Mouse (Mus musculus) limb, embryonic 13.5 days (tissue): Measurements from ENCODE around the gene Ppm1l. TPM values are rescaled to one million over a fixed set of nuclear protein-coding genes. Genes with fewer than 3 reads are reported as not detected.

ENCODE experiments used
- ATAC-seq: fragments of 200-750 bp; cut with Nextera tagmentation; 2 replicates; pipeline ENCODE4 v1.8.0; 2017; ENCODE audit warnings: low read depth, moderate number of reproducible peaks, moderate TSS enrichment; ENCODE audit not compliant: low FRiP score
- H3K27ac ChIP-seq: fragments of 300-500 bp; sonication (generic); 2 replicates; pipeline ENCODE4 v1.5.1; 2015; ENCODE audit warnings: inconsistent platforms, mild to moderate bottlenecking, moderate library complexity
- H3K27me3 ChIP-seq: fragments of 300-500 bp; sonication (generic); 2 replicates; pipeline ENCODE4 v1.6.1; 2015; ENCODE audit warnings: mild to moderate bottlenecking, inconsistent platforms
- H3K36me3 ChIP-seq: fragments of 300-500 bp; sonication (generic); 2 replicates; pipeline ENCODE4 v1.6.1; 2015; ENCODE audit warnings: inconsistent platforms, mild to moderate bottlenecking, moderate library complexity
- H3K4me1 ChIP-seq: fragments of 300-500 bp; sonication (generic); 2 replicates; pipeline ENCODE4 v1.6.1; 2015; ENCODE audit warnings: inconsistent platforms
- H3K4me2 ChIP-seq: fragments of 300-500 bp; sonication (generic); replicated peaks from 2 replicates; pipeline ENCODE4 v1.6.1; 2015; ENCODE audit warnings: inconsistent platforms, mild to moderate bottlenecking, moderate library complexity
- H3K4me3 ChIP-seq: fragments of 300-500 bp; sonication (generic); 2 replicates; pipeline ENCODE4 v1.5.1; 2015; ENCODE audit warnings: moderate library complexity, mild to moderate bottlenecking, inconsistent platforms
- H3K9ac ChIP-seq: fragments of 300-500 bp; sonication (generic); 2 replicates; pipeline ENCODE4 v1.6.1; 2015; ENCODE audit warnings: mild to moderate bottlenecking, inconsistent platforms
- H3K9me3 ChIP-seq: fragments of 300-500 bp; sonication (generic); 2 replicates; pipeline ENCODE4 v1.6.1; 2016; ENCODE audit warnings: inconsistent platforms
- WGBS: fragments of 180-500 bp; shearing (Covaris S2); methylation state at CpG from one replicate; pipeline ENCODE4 v1.1.7; 2015; 5-methylcytosine and 5-hydroxymethylcytosine counted together
- polyA plus RNA-seq: library from polyadenylated mRNA; unstranded; fragments of >200 nt; fragmentation: Nextera tagmentation; extraction: Ambion mirVana; gene quantifications from 2 replicates; pipeline ENCODE4 v1.2.1, GENCODE M21; 2015

Ppm1l gene
- polyA plus RNA-seq: 14.0 and 15.9 TPM in 2 replicates

- peak; percentile 97 for ATAC-seq
- Histone ChIP-seq H3K27ac (peak within 1 kb of the TSS; percentile 73; the same call in 1 of the 2 replicates), H3K4me1 (peaks cover 23% of the 10 kb centered on the region), H3K27me3 (no peaks in the 10 kb centered on the region; the same call in 1 of the 2 replicates), H3K4me3 (peak within 1 kb of the TSS; percentile 75), H3K36me3 (no peaks in the 10 kb centered on the region), H3K4me2 (peak within 1 kb of the TSS; percentile 94), H3K9ac (peak within 1 kb of the TSS; percentile 86), H3K9me3 (no peaks in the 10 kb centered on the region)
- under 1% methylated on average over 61 of the region's 80 CpGs for WGBS
These were observed at the start of gene Ppm1l for GRCm38 (mm10) chr3:69316391-69317195. Ppm1l (plus strand) TSS chr3:69316861.

GRCm38 (mm10) chr3:69271812-69272211, 44.8 kb upstream of the Ppm1l start:
- H3K4me1 ChIP-seq: no peaks in the 10 kb centered on the region
- 64% methylated on average over 7 of the region's 7 CpGs for WGBS
- ATAC-seq: no peak
- no peak overlapping the region for H3K4me3 ChIP-seq
- H3K27me3 ChIP-seq: no peaks in the 10 kb centered on the region
- no peak overlapping the region for H3K9ac ChIP-seq
- H3K27ac ChIP-seq: no peak overlapping the region
- no peaks in the 10 kb centered on the region for H3K9me3 ChIP-seq
- H3K36me3 ChIP-seq: no peaks in the 10 kb centered on the region
- no peak overlapping the region for H3K4me2 ChIP-seq

- Histone ChIP-seq H3K27ac (no peak overlapping the region), H3K9me3 (no peaks in the 10 kb centered on the region), H3K4me1 (no peaks in the 10 kb centered on the region), H3K9ac (no peak overlapping the region), H3K27me3 (no peaks in the 10 kb centered on the region), H3K36me3 (no peaks in the 10 kb centered on the region), H3K4me2 (no peak overlapping the region), H3K4me3 (no peak overlapping the region)
- ATAC-seq: no peak
- 86% methylated on average over 16 of the region's 16 CpGs for WGBS
These were observed 42.5 kb upstream of the Ppm1l start for GRCm38 (mm10) chr3:69274018-69274663.

- Histone ChIP-seq H3K27me3 (no peaks in the 10 kb centered on the region), H3K36me3 (no peaks in the 10 kb centered on the region), H3K4me3 (no peak overlapping the region), H3K27ac (no peak overlapping the region), H3K4me2 (no peak overlapping the region), H3K9ac (no peak overlapping the region), H3K4me1 (no peaks in the 10 kb centered on the region), H3K9me3 (no peaks in the 10 kb centered on the region)
- ATAC-seq: no peak
- 85% methylated on average over 15 of the region's 15 CpGs for WGBS
These were observed 41.9 kb upstream of the Ppm1l start for GRCm38 (mm10) chr3:69274664-69275312.

GRCm38 (mm10) chr3:69278648-69279047, 38.0 kb upstream of the Ppm1l start:
- Histone ChIP-seq H3K4me3 (no peak overlapping the region), H3K27ac (no peak overlapping the region), H3K9ac (no peak overlapping the region), H3K9me3 (no peaks in the 10 kb centered on the region), H3K36me3 (no peaks in the 10 kb centered on the region), H3K27me3 (no peaks in the 10 kb centered on the region), H3K4me2 (no peak overlapping the region), H3K4me1 (peaks cover 3% of the 10 kb centered on the region; the same call in 1 of the 2 replicates)
- WGBS: 85% methylated on average over 6 of the region's 6 CpGs
- no peak for ATAC-seq

- no peak overlapping the region for H3K27ac ChIP-seq
- peaks cover 6% of the 10 kb centered on the region; the same call in 1 of the 2 replicates for H3K4me1 ChIP-seq
- no peaks in the 10 kb centered on the region for H3K27me3 ChIP-seq
- no peak overlapping the region for H3K4me3 ChIP-seq
- no peak overlapping the region for H3K9ac ChIP-seq
- H3K36me3 ChIP-seq: no peaks in the 10 kb centered on the region
- no peak overlapping the region for H3K4me2 ChIP-seq
- no peak for ATAC-seq
- 67% methylated on average over 9 of the region's 9 CpGs for WGBS
- H3K9me3 ChIP-seq: no peaks in the 10 kb centered on the region
These were observed 34.3 kb upstream of the Ppm1l start for GRCm38 (mm10) chr3:69282406-69282805.

GRCm38 (mm10) chr3:69283085-69283847, 33.4 kb upstream of the Ppm1l start:
- Histone ChIP-seq H3K9ac (no peak overlapping the region), H3K9me3 (no peaks in the 10 kb centered on the region), H3K36me3 (no peaks in the 10 kb centered on the region), H3K27me3 (no peaks in the 10 kb centered on the region), H3K4me3 (no peak overlapping the region), H3K27ac (no peak overlapping the region), H3K4me1 (peaks cover 6% of the 10 kb centered on the region; the same call in 1 of the 2 replicates), H3K4me2 (no peak overlapping the region)
- WGBS: 45% methylated on average over 7 of the region's 7 CpGs
- ATAC-seq: no peak

- Histone ChIP-seq H3K27me3 (no peaks in the 10 kb centered on the region), H3K9ac (no peak overlapping the region), H3K36me3 (no peaks in the 10 kb centered on the region), H3K27ac (no peak overlapping the region; the same call in 1 of the 2 replicates), H3K4me1 (peaks cover 9% of the 10 kb centered on the region), H3K4me2 (peak overlapping the region; percentile 38), H3K4me3 (no peak overlapping the region), H3K9me3 (no peaks in the 10 kb centered on the region)
- peak; percentile 3; the same call in 1 of the 2 replicates for ATAC-seq
- WGBS: 43% methylated on average over 14 of the region's 14 CpGs
These were observed 26.8 kb upstream of the Ppm1l start for GRCm38 (mm10) chr3:69289833-69290232.

- Histone ChIP-seq H3K36me3 (no peaks in the 10 kb centered on the region), H3K27me3 (no peaks in the 10 kb centered on the region), H3K27ac (no peak overlapping the region; the same call in 1 of the 2 replicates), H3K9me3 (no peaks in the 10 kb centered on the region), H3K4me2 (peak overlapping the region; percentile 38; the same call in 1 of the 2 replicates), H3K9ac (no peak overlapping the region), H3K4me1 (peaks cover 9% of the 10 kb centered on the region), H3K4me3 (no peak overlapping the region)
- 60% methylated on average over 7 of the region's 7 CpGs for WGBS
- ATAC-seq: peak; percentile 40
These were observed 26.4 kb upstream of the Ppm1l start for GRCm38 (mm10) chr3:69290294-69290693.

GRCm38 (mm10) chr3:69290844-69291243, 25.8 kb upstream of the Ppm1l start:
- H3K27me3 ChIP-seq: no peaks in the 10 kb centered on the region
- no peak overlapping the region for H3K9ac ChIP-seq
- H3K9me3 ChIP-seq: no peaks in the 10 kb centered on the region
- WGBS: 73% methylated on average over 3 of the region's 3 CpGs
- ATAC-seq: no peak
- no peaks in the 10 kb centered on the region for H3K36me3 ChIP-seq
- H3K4me1 ChIP-seq: peaks cover 9% of the 10 kb centered on the region
- no peak overlapping the region for H3K4me2 ChIP-seq
- H3K4me3 ChIP-seq: no peak overlapping the region
- no peak overlapping the region for H3K27ac ChIP-seq

- no peak overlapping the region for H3K4me3 ChIP-seq
- no peak overlapping the region for H3K4me2 ChIP-seq
- H3K27me3 ChIP-seq: no peaks in the 10 kb centered on the region
- peaks cover 9% of the 10 kb centered on the region for H3K4me1 ChIP-seq
- no peak overlapping the region for H3K9ac ChIP-seq
- ATAC-seq: no peak
- WGBS: 76% methylated on average over 1 of the region's 1 CpGs
- no peaks in the 10 kb centered on the region for H3K36me3 ChIP-seq
- H3K9me3 ChIP-seq: no peaks in the 10 kb centered on the region
- no peak overlapping the region for H3K27ac ChIP-seq
These were observed 24.0 kb upstream of the Ppm1l start for GRCm38 (mm10) chr3:69292628-69293027.
